Mouse (Mus musculus): ENCODE results near the gene Tmcc3.
A peak's percentile ranks its signal among the peaks of the same experiment; 100 is the strongest.

Gene Tmcc3

DNA sequence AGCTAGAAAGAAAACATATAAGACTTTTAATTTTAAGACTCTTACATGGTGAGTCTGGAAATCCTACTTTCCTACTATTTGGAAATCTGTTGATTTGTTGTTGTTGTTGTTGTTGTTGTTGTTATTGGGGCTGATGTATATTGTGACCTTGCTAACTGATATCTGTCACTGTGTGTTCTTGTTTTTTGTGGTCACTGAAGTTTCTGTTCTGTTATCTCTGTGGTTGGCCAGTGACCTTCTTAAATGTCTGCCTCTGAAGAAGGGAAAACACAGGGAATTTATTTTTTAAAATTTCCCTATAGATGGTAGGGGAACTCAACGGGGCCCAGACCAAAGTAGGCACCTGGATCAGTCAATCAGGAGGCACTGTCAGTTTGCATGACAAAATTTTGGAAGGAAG lies 48.9 kb downstream of the Tmcc3 start:
- DNase-seq (ENCODE audit: low spot score) = no peak

DNA sequence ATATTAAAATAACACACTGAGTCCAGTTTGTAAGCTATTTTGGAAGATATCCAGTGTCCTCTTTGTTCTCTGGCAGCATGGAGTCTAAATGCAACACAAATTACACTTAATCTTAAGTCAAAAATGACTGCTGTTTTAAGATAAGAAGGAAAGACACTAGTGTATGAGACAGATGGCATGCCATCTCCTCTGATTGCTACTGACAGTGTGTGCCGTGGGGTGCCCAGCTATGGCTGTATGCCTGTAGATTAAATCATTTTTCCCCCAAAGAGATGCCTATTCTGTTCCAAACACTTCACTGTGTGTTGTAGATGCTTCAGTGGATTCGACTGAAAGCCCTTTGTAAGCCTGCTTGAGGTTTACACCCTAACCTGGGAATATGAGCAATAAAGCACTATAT lies 59.5 kb downstream of the Tmcc3 start:
- no peak for DNase-seq (ENCODE audit: low spot score)

DNA sequence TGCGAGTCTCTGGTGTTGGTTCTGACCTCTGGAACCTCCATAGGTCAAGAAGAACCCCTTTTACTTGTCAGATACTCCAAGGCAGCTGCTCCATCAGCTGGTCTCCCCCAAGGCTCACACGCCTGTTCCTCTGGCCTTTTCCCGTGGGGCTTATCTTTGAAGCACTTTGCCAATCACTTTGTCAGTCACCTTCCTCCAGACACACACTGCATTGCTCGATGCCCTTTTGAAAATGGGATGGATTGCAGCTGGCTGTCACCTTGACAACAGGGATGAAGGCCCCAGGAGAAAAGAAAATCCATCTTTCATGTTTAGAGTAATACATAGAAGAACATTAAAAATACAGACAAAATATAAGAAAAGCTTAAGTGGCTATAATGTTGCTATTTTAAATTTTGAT lies 65.2 kb downstream of the Tmcc3 start:
- DNase-seq (ENCODE audit: low spot score) = no peak

DNA sequence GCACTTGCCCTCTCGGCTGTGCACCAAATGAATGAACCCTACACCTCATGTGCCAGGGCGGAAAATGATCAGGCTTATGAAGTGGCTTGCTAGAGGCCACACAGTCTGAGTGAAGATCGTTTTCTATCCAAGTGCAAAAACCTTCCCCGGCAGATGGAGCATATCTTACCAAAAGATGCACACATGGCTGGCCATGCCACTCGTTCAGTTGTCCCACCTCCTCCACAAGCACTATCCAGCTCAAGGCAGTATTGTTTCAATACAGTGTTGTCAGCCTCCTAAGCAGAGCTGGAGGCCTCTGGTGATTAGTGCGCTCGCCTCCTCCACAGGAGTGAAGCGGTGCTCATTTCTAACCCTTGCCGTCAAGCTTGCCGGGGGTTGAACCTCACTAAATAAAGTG lies 66.1 kb downstream of the Tmcc3 start:
- DNase-seq (ENCODE audit: low spot score) = no peak

DNA sequence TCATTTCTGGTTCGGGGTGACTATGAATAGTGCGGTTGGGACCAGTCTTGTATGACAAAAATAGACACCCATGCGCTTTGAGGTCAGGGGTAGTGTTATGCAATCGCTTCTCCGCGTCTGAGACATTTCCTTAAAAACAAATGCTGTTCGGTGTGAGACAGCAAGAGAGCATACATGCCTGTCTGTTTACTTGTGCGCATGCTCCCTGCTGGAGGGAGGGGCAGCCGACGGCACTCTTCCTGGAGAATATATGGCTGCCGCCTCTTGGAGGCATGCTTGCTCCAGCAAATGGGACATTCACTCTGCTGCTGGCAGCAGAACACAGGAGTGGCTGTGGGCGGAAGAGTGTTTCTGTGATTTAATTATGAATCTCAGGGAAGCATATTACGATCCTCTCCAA lies 66.6 kb downstream of the Tmcc3 start:
- DNase-seq (ENCODE audit: low spot score) = peak; percentile 2

DNA sequence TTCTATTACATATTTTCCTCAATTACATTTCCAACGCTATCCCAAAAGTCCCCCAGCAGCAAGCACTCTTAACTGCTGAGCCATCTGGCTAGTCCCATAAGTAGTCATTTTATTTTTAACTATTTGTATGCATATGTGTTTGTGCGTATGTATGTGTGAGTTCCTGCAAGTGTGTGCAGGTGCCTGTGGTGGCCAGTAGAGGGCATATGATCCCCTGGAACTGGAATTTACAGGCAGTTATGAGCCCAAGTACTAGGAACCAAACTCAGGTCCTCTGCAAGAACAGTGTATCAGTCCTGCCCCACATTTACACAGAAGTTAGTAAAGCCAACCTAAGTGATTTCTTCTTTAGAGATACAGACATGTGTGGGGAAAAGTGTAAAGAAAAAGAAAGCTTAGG lies 68.3 kb downstream of the Tmcc3 start:
- no peak for DNase-seq (ENCODE audit: low spot score)

DNA sequence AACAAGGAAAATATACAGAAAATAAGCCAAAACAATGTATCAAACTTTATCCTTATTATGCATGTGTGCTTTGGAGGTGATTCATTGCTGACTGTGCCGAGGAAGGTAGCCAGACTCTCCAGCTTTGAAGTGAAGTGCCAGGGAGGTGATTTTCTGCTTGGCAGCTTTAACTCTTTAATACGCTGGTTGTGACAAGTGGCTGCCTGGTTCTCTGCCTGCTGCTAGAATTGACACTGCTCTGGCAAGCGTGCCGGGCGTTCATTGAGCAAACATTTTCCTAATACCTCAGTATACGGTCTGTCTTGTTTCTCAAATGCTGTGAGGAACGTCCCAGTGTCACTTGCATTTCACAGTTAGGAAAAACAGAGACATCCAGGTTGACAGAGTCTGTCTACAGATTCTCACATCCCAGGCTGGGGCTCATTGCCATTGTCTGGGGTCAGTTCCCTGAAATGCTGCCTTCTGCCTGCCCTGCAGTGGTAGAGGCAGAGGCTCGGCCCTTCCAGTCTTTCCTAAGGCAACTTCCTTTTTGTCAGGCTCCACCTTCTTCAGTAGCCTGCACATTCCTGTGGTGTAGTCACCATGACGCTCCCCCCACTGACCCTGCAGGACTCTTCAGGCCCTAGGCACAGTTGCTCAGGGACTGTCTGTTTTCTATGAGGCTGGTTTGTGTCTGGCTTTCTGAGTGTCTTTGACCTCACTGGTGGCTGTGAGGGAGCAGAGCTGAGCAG lies 69.1 kb downstream of the Tmcc3 start:
- no peak for DNase-seq (ENCODE audit: low spot score)

DNA sequence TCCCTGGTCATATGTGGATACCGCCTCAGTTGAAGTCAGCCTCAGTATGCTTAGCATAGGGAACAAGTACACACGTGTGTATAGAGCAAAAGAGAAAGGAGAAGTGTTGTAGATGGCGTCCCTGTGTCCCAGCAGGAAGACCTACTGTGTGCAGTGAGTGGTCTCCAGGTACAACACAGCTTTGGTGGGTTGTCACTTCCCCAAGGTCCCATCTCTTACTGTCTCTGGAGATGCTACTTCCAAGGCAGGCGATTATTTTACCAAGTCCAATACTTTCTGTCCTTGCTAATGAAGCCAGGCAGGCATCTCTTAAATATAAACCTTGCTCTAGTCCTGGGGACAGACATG lies 69.6 kb downstream of the Tmcc3 start:
- DNase-seq (ENCODE audit: low spot score) = no peak

DNA sequence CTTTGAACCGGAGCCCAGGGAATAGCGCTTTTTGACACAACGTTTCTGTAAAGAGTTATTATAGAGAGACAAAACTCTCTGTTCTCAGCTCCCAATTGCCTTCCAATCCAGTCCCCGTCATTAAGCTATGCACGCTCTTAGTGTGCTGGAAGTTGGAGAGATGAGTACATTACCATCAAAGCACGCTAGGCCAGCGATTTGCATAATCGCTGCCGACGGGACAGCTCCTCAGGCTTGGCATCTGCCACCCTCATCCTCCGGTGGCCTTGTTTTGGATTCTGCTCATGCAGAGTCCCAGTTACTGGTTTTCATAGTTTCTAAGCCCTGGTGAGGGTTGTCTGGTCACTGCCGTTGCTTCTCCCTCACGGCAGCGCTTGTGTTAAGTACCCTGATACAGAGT lies 70.9 kb downstream of the Tmcc3 start:
- no peak for DNase-seq (ENCODE audit: low spot score)

DNA sequence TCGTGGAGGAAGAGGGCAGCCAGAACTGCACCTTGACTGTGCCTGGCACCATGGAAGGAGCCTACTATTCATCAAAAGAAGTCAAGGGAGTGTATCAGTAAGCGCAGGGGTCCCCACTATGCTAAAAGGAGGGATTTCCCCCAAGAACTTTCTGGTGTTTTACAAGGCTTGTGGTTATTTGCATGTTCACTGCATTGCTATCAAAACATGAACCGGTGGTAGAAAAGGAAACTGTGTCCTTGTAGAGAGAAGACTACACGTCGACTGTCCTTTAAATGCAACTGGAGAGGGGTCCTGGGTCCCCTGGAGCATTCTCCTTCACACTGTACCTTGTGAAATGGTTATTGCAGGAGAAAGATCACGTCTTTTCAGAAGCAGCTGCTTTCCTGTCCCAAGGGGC lies 71.8 kb downstream of the Tmcc3 start:
- no peak for DNase-seq (ENCODE audit: low spot score)

DNA sequence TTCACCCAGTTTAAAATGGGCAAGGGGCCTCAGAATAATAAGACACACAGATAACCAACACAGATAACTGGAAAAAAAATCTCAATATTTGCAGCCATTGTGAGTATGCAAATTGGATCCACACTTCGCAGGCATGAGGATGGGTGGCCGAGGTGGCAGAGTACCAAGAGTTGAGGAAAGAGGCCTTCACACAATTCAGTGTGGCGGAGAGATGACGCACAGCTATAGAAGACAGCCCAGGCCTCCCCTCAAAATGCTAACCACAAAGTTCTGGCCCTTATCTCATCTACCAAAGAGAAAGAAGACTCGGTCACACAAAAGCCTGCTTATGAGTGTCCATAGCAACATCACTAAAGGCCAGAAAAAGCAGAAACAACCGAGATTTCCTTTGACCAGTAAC lies 77.5 kb downstream of the Tmcc3 start:
- no peak for DNase-seq (ENCODE audit: low spot score)

DNA sequence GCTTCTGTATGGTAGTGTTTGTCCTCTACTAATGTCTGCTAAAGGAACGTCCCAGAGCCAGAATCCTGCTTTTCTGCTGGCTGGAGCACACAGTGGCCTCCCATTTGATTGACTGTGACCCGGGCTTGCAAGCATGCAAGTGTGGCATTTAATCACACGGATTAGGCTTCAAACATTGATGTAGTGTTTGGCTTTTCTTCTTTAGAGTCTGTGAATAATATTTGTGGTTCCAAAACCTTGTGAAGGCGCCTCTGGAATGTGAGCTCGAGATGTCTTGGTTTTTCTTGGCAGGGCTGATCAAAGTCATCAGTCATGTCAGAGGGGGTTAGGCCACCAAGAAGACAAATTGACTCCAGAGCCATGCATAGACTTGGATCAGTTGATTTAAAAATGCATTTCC lies 79.3 kb downstream of the Tmcc3 start:
- DNase-seq (ENCODE audit: low spot score) = no peak

DNA sequence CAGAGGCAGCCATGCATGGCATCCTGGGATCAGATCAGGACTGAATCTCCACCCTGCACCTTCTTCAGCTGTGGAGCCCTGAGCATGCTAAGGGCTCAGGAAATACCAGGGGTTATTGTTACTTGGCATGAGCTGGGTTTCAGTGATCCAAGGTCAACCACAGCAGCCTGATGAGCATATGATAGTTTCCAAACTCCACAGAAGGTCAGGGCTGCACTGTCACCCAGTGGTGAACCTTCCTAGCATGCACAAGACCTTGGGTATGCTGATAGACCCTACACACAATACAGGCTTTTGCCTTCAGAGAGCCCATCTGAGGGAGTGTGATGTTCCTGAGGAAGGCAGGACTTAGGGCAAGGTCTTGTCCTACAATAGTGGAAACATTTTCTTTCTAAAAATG lies 82.5 kb downstream of the Tmcc3 start:
- no peak for DNase-seq (ENCODE audit: low spot score)

DNA sequence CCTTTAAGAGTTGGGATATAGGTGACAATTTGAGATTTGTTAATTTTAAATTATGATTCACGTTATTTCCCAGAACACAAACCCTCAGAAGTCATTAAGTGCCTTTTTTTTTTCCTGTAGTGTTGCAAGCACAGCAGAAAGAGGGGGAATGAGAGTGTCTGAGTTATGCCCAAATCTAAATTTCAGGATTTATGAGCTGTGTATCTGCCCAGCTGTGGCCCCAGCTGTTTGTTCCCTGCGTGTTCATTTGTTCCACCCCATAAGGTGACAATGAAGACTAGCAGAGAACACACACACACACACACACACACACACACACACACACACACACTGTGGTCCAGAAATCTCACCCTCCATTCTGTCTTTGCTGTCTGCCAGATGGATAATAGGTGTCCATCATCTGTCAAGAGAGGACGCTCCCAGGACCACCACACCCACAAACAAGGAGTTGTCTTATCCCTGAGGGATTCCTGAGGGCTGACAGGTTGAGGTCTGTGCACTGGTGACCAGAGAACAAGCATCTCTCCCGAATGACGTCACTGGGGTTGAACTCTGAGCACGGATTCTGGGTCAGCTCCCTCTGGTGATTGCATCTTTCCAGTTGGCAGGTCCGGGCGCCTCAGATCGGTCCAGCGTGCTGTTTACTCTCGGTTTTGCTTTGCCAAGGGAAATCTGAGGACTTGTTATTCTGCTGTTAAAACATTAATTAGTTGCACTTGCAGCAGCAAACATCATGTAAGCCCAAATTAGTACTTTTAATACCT lies 86.3 kb downstream of the Tmcc3 start:
- no peak for DNase-seq (ENCODE audit: low spot score)

DNA sequence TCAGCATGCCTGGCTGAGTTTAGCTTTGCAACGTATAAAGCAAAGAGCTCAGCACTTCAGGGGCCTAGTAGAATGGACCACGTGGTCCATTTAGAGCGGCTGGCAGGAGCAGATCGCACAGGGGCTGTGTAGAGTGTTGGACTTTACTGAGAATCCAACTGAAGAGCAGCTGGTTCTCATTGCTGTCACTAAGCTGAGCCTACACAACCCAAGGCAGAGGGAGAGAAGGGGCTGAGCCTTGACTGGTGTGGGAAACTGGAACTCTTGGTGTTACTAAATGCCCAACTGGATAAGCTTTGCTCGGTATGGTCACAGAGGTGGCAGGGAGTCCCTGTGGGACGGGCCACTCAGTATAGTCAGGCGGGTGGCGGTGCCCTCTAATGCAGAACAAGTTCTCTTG lies 89.1 kb downstream of the Tmcc3 start:
- no peak for DNase-seq (ENCODE audit: low spot score)

DNA sequence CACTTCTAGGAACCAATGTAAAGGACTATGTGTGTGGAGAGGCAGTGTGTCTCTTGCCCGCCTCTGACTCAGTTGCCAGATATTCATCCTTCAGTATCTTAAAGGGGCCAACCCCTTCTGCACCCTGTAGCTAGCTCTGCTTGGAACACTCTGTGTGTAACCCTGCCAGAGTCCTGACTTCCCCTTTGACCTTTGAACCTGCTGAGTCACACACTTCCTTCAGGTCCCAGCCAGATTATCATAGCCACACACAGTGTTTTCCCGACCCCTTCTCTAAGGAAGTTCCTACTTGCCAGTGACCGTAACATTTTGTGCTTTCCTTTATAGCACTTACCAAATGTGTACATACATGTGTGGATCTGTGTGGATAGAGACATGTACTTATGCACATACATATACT lies 93.7 kb downstream of the Tmcc3 start:
- peak; percentile 63 for DNase-seq (ENCODE audit: low spot score)

DNA sequence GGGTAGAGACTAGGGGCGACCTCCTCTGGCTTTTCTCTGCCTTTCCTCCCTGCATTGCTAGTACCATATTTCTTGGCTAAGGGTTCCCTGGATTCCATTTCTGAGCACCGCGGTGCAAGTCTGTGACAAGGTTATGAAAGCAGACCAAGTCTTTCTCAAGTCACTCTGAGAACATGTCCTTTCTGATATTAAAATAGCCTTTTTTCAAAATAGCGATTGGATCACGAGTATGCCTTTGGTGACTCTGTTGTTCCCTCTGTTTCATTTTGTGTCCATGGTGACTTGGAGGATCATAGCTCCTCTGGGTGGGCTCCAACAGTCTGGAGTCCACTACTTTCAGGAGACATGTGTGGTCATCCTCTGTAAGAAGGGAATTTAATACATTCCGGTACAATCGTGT lies 95.1 kb downstream of the Tmcc3 start:
- DNase-seq (ENCODE audit: low spot score) = no peak

DNA sequence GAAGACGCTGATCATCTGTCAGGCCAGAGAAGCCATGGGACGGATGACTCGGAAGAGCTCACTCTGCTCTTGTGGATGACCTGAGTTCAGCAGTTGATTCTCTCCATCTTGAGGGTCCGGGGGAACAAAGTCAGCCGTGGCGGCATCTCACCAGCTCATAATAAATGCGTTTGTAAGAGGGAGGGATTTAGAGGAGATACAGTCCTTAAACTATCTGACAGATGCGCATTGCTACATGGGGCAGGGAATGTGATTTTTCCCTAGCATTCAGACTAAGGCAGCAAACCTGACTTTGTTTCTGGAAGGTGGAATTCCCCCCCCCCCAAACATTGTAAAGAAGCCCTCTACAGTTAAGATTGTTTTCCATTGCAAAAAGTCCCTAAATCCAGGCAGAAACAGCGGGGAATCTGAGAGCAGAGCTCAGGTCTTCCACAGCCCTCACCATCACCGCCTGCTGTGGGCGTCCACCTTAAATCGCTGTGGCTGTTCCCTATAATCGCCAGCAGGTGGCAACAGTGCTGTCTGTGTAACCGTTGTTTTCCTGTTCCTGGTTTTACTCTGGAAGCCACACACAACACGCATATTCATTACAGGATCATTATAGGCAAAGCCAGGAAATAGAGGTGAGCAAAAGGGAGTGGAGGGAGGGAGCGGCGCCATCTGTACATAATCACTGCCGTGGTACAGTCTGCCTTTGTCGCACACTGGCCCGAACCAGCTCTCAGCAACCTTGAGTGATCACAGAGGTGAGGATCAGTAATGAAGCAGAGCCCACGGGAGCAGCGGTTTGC lies 96.8 kb downstream of the Tmcc3 start:
- DNase-seq (ENCODE audit: low spot score) = peak; percentile 52

DNA sequence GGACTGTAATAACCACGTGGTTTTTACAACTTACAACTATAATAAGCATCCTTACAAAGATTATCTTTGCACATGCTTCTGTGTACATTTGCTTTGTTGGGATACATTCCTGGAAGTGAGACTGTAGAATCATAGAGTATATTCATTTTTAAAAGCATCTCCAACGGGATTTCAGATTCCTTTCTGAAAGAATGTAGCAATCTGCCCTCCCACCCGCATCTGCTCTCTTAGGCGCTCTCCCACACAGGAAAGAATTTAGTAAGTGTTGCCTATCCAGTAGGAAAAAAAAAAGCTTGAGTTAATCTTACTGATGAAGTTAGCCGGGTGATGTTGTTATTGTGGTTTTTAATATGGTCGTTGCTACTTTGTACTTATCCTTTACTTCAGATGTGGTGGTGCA lies 97.9 kb downstream of the Tmcc3 start:
- DNase-seq (ENCODE audit: low spot score) = no peak

DNA sequence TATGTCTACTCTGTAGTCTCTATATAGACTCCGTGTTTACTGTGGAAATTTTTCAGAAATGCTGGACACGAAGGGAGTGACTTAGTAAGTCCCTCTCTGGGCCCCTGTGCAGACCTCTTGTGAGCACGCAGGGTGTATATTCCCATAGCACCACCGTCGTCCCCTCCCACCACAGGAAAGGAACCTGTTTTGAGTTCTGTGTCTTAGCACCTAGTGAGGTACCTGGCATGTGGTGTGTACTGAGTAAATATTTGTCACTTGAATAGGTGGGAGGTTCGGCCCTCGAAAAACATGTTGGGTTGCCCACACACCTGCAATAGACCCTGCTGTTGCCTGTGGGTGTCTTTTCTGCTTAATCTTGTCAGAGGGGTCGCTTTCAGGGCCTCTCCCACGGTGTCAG lies 99.8 kb downstream of the Tmcc3 start:
- DNase-seq (ENCODE audit: low spot score) = no peak

DNA sequence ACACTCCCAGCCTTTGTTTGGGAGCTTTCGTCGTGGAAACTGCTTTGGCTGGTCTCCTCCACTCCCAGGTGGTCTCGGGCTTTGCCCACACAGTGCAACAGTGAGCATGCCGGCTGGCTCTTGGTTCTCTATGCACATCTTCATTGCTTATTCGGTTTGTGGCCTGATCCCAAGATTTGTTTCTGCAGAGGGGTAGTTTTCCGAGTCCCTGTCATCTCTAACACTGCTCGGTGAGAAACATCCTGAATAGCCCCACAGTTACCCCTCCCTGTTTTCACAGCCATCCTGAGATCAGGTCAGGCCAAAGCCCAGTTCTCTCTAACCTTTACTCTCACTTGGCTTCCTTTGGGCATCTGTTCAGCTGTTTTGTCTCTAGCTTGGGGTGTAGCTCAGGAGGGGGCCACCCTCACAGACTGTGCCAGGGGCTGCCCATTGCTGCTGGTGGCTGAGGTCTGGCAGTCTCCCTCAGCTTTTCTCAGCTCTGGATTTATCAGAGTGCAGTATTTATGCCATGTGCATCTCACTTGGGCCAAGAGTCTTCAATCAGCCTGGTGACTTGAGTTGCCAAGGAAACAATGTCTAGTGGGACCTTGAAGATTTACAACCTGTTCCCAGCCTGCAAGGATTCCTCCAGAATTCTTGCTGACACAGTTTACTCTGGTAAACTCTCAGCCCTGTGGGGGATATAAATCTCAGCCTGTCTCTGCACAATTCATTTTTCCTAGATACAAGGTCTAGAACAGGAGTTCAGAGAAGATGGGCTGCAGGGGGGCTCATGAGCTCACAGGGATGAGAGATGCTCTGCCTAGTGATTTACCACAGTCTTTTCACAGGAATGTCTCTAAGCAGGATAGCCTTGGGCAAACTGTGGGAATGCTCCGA lies 102.3 kb downstream of the Tmcc3 start:
- peak; percentile 20 for DNase-seq (ENCODE audit: low spot score)

All from yolk sac, embryonic 10.5 days (tissue).